Mouse (Mus musculus) testis, postnatal 14 days (tissue): ENCODE data around the gene Htra3.

Source experiments
- DNase-seq: peaks from one replicate; pipeline ENCODE4 v3.0.0; 2021; ENCODE audit warnings: low spot score

Htra3 gene

DNA sequence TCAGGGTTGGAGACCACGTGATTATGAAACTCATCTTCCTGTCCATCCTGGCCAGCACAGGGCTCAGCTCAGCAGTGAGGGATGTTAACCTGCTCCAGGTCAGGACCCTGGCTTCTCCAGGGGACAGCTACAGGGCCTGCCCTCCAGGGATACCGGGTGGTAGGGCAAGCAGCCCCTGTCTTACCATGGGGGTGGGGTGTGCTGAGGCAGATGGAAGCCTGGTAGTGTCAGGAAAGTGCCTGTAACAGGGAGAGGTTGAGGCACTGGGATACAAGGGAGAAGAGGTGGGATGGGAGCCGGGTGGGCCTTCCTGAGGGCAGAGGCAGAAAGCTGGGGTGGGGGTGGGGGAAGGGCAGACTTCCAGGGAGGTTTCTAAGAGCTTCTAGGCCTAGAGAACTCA is 27.3 kb downstream of the Htra3 start:
- DNase-seq: no peak

DNA sequence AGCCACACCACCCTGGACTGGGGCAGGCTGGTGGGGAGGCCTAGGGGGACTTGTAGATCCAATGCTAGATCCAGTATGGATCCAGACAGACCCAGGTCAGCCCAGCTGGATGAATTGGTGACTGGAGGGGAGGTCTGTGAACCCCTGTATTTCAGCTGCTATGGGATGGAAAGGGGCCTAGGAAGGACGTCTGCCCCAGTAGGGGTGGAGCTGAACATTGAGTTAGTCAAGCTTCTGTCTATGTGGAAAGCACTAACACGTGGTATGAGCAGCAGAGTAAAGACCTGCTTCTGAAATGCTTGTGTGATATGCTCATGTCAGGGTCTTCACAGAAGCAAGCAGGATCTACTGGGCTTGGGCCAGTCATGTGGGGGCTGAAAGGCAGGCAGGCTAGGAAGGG is 31.4 kb downstream of the Htra3 start:
- DNase-seq: no peak

- peak; percentile 49 for DNase-seq
Measured at GRCm38 (mm10) chr5:35647562-35647961, 32.0 kb downstream of the Htra3 start.

DNA sequence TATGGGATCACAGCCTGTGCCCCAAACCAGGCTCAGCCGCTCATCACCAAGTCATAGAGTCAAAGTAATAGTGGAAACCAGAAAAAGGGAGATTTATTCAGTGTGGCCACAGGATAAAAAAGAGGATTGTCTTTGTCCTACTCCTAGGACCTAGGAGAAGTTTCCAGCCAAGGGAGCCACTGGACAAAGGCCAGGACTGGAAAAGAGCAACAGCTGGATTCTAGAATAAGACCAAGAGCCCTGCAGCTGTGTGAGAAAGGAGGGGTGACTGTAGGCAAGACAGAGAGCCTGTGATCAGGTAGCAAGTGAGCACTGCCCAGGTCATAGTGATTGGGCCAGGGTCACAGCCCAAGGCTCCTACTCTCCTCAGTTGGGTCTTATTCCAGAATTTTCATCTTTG is 32.7 kb downstream of the Htra3 start:
- DNase-seq: no peak

GRCm38 (mm10) chr5:35645938-35646493 is 33.6 kb downstream of the Htra3 start:
- DNase-seq: no peak

GRCm38 (mm10) chr5:35644082-35644481 is 35.5 kb downstream of the Htra3 start:
- DNase-seq: no peak

- DNase-seq: no peak
Measured at GRCm38 (mm10) chr5:35643401-35644048, 36.1 kb downstream of the Htra3 start.

DNA sequence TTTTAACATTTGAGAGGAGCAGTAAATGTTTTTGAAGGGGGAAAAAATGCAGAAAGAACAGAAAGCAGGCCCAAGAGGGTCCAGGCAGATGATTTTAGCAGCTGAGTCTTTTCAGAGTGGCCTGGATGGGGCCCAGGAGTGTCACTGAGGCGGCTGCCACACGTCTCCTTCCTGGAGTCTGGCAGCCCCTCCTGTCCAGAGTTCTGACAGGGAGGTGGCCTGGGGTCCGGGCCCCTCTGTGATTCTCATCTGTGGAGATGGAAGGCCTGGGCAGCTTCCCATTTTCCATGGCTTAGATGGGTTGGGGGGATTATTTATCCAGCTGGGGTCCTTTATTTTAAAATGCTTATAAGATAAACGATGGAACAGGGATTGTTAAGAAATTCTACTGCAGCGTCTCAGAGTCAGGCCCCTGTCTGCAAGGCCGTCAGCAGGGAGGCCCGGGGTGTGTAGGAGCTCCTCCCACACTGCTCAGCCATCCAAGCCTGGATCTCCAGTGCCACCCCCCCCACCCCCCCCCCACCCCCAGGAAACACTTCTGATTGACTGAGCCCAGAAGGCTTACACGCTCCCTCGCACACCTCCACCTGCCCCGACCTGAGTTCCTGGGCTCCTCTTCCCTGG is 37.5 kb downstream of the Htra3 start:
- no peak for DNase-seq

- DNase-seq: peak; percentile 74
Measured at GRCm38 (mm10) chr5:35636016-35636415, 43.6 kb downstream of the Htra3 start.

GRCm38 (mm10) chr5:35632841-35633240 is 46.7 kb downstream of the Htra3 start:
- DNase-seq: no peak

DNA sequence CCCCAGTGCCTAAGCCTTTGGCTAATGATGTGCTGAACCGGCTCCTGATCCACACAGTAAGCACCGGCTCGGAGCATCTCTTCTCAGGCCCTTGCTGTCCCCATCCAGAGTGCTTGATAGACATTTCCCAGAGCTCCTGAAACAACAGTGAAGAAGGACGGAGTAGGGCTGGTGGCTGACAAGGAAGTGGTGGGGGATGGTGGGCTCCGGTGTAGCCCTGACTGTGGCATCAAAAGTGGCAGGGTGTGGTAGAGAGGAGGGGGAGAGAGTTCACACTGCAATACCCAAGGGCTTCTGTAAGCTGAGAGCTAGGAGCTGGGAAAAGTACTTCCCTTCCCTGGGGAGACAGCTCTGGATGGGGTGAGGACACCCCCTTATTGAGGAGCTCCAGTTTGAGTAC is 47.8 kb downstream of the Htra3 start:
- no peak for DNase-seq

DNA sequence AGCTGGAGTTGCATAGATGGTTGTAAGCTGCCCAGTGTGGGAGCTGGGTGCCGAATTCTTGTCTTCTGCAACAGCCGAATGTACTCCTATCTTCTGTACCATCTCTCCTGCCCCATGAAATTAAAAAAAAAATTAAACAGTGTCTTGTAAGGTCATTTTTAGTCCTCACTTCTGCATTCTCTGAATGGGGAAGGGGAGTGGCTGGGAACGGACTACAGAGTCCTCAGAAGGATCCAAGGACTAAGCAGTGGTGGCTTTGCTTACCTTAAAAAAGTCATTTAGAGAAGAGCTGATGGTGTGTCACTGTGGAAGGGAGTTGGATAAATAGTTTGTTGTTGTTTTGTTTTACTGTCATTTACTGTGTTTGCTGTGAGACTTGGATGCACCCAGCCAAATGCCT is 48.4 kb downstream of the Htra3 start:
- no peak for DNase-seq

DNA sequence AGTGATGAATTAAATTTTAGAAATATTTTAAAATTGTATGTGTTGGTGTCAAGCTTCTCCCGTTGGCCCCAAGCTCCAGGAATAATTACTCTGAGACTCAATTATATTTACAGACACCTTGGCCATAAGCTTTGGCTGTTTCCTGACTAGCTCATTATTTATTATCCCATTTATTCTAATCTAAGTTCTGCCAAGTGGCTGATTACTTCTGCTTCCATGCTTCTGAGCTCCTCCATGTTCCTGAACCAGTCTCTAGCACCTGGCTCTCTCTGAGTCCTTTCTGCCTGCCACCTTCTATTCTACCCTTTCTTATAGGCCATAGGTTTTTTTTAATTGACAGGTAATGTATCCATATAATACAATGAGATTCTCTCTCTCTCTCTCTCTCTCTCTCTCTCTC is 48.9 kb downstream of the Htra3 start:
- DNase-seq: no peak

GRCm38 (mm10) chr5:35629333-35629732 is 50.2 kb downstream of the Htra3 start:
- DNase-seq: no peak

DNA sequence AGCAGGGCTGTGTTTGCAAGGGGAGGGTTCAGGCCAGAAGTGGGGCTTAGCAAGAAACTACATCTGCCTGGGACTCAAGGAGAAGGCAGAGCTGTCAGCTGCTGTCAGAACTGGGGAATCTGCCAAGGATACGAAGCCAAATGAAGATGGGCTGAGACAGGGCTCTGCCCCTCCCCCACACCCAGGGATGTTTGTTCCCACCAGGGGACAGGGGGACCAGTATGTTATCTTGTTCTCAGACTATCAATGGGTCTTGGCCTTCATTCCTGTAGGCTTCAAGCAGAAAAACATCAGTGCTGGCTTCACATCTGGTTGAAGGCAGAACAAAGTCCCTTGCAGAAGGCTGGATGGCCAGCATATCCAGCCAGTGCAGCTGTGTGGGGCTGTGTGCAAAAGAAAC is 50.9 kb downstream of the Htra3 start:
- DNase-seq: peak; percentile 75

DNA sequence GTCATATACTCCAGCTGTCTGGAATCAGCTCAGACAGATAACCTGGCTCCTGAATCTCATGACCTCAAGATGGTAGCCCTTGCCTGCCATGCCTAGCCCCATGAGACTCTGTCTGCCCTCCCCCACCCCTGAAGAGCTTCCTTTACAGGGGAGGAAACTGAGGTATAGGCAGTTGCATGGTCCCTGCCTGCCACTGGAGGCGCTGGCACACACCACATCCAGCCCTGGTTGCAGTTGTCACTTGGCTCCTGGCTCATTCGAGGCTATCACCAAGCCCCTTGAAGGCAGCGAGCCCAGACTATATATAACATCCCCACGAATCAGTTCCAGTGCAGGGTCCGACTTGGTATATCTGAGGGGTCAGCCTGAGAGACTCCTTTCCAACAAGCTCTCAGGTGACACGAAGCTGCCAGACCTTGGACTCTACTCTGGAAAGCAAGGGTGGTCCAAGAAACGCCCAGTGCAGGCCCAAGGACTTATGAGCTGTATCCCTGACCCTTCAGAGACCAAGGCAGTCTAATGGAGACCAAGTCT is 52.2 kb downstream of the Htra3 start:
- DNase-seq: no peak

- DNase-seq: no peak
Measured at GRCm38 (mm10) chr5:35626408-35626807, 53.2 kb downstream of the Htra3 start.

- DNase-seq: peak; percentile 84
Measured at GRCm38 (mm10) chr5:35624751-35625239, 54.8 kb downstream of the Htra3 start.

DNA sequence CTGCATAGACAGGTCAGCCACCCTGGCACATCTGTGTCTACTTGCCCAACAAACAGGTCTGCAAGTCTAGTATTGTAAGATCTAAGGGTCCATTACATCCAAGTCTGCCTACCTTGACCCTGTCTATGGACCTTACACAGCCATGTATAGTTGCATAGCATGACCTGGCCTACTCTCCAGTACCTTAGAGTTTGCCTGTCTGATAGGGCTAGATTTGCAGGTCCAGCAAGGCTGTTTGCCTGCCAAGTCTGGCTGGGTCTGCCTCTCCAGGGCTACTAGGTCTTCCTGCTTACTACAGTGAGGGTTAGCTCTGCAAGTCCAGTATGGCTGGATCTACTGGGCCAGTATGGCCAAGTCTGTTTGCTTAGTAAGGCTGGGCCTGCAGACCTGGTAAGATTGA is 55.8 kb downstream of the Htra3 start:
- no peak for DNase-seq

GRCm38 (mm10) chr5:35621114-35621513 is 58.5 kb downstream of the Htra3 start:
- no peak for DNase-seq

- no peak for DNase-seq
Measured at GRCm38 (mm10) chr5:35616943-35617342, 62.6 kb downstream of the Htra3 start.

DNA sequence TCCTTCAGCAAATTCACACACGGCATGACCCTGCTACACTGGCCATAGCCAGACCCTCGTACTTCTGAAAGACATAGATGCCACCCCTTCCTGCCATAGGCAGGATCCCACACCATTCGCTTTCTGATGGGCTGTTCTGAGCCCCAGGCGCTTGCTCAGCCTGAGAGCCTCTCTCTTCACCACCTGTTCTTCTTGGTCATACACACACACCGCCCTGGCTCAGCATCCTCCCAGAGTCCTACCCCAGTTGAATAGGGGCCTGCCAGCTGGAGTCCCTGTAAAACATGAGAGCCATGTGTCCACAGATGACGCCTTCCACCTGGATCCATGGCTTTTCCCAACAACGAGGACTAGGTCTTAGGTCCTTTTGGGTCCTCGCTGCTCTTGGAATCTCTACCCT is 66.9 kb downstream of the Htra3 start:
- DNase-seq: no peak

DNA sequence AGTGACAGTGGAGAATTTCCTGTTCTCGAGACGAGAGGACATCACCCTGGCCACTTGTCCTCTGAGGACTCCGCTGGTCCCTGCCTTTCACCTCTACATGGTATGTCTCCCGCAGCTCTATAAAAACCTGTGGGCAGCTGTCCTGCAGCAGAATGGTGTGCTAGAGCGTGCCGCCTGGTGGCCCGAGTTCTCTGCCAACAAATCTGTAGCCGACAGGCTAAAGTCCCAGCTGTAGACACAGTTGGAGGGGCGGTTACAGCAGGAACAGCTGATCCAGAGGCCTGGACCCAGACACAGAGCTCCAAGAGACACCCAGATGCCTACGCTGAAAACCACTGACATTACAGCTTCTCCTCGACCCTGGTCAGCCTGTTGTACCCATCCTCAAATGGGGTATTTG is 67.7 kb downstream of the Htra3 start:
- DNase-seq: no peak
